Mouse (Mus musculus): Measurements from ENCODE around the gene Ski.

- TF ChIP-seq CTCF (IDR thresholded peaks at IDR 0.05; ENCODE audit: low read depth, low read length) (no peak), POLR2A (IDR thresholded peaks at IDR 0.05; ENCODE audit: extremely low read depth, insufficient read depth, low read length) (no peak)
Measured at GRCm38 (mm10) chr4:155151221-155151788, 71.1 kb downstream of the Ski start.
